Mouse (Mus musculus): ENCODE results near the gene Olfr285. TPM values are rescaled to one million over a fixed set of nuclear protein-coding genes. Genes with fewer than 3 reads are reported as not detected.

The Olfr285 gene
- total RNA-seq (2021), result not detected

- intact Hi-C loops (cut with DNase I), result no loop called here
- no peak for DNase-seq (ENCODE audit: low spot score)
Measured at GRCm38 (mm10) chr15:98317177-98317724, at the start of gene Olfr285. Gene Olfr285 (minus strand): TSS chr15:98317353.

GRCm38 (mm10) chr15:98340887-98341286, 23.7 kb upstream of the Olfr285 start, which contains the start of gene Olfr284:
Gene Olfr284 (minus strand): TSS chr15:98340987.
- intact Hi-C loops (cut with DNase I), result no loop called here
- no peak for DNase-seq (ENCODE audit: low spot score)

- no peak for DNase-seq (ENCODE audit: low spot score)
- intact Hi-C loops (cut with DNase I), result no loop called here
Measured at GRCm38 (mm10) chr15:98315703-98316102, 1.4 kb downstream of the Olfr285 start.

- intact Hi-C loops (cut with DNase I), result no loop called here
- DNase-seq (ENCODE audit: low spot score), result no peak
Measured at GRCm38 (mm10) chr15:98295628-98296551, 21.3 kb downstream of the Olfr285 start, which contains the start of gene Zfp641. Gene Zfp641 (minus strand): TSS chr15:98296161.

GRCm38 (mm10) chr15:98293651-98294050, 23.5 kb downstream of the Olfr285 start:
- no peak for DNase-seq (ENCODE audit: low spot score)
- intact Hi-C loops (cut with DNase I), result no loop called here

GRCm38 (mm10) chr15:98288566-98288965, 28.6 kb downstream of the Olfr285 start:
- DNase-seq (ENCODE audit: low spot score), result no peak
- intact Hi-C loops (cut with DNase I), result no loop called here

GRCm38 (mm10) chr15:98286418-98286817, 30.7 kb downstream of the Olfr285 start:
- intact Hi-C loops (cut with DNase I), result no loop called here
- no peak for DNase-seq (ENCODE audit: low spot score)

Other genes with a start within 250 kb of the Olfr285 start
- gene Pfkm, start 224.8 kb downstream of the Olfr285 start, total RNA-seq (2021), result 100 to 1,000 TPM; 887 to 925 TPM
- 10 to 100 TPM in 1 of 2 experiments, 1 to 10 TPM in 1; 9.9 to 10.2 TPM for gene Senp1, start 223.6 kb downstream of the Olfr285 start, total RNA-seq (2021)
- gene Asb8, start 151.7 kb downstream of the Olfr285 start, total RNA-seq (2021), result 100 to 1,000 TPM; 102 to 106 TPM
- gene Ccdc184, start 150.2 kb downstream of the Olfr285 start, total RNA-seq (2021), result under 1 TPM; 0.81 to 0.91 TPM
- gene Olfr288, start 121.8 kb downstream of the Olfr285 start, total RNA-seq (2021), result not detected
- gene Gm44579, start 96.4 kb downstream of the Olfr285 start, total RNA-seq (2021), result not detected
- gene Olfr287, start 96.3 kb downstream of the Olfr285 start, total RNA-seq (2021), result not detected
- not detected for gene Olfr286, start 82.9 kb downstream of the Olfr285 start, total RNA-seq (2021)
- not detected for gene H1fnt, start 60.1 kb downstream of the Olfr285 start, total RNA-seq (2021)
- gene Zfp641, start 21.2 kb downstream of the Olfr285 start, total RNA-seq (2021), result 1 to 10 TPM; 5.3 to 6.2 TPM
- gene Olfr284, start 23.6 kb upstream of the Olfr285 start, total RNA-seq (2021), result not detected
- not detected for gene Olfr283, start 63.6 kb upstream of the Olfr285 start, total RNA-seq (2021)
- gene Olfr282, start 113.9 kb upstream of the Olfr285 start, total RNA-seq (2021), result not detected
- gene Olfr281, start 135.2 kb upstream of the Olfr285 start, total RNA-seq (2021), result not detected
- gene OR5BS1P, start 152.5 kb upstream of the Olfr285 start, total RNA-seq (2021), result not detected
- gene Lalba, start 165.4 kb upstream of the Olfr285 start, total RNA-seq (2021), result not detected
- not detected for gene Olfr279, start 175.0 kb upstream of the Olfr285 start, total RNA-seq (2021)
- gene Kansl2, start 216.9 kb upstream of the Olfr285 start, total RNA-seq (2021), result 10 to 100 TPM; 74.0 to 75.6 TPM